Mouse (Mus musculus): ENCODE data around the gene Sbk3.
A peak's percentile ranks its signal among the peaks of the same experiment; 100 is the strongest.
"Not testable (repeated sequence)": the region's sequence is repeated elsewhere in the genome, so short reads cannot be mapped to it uniquely, and the experiment has no call there.

Gene Sbk3

DNA sequence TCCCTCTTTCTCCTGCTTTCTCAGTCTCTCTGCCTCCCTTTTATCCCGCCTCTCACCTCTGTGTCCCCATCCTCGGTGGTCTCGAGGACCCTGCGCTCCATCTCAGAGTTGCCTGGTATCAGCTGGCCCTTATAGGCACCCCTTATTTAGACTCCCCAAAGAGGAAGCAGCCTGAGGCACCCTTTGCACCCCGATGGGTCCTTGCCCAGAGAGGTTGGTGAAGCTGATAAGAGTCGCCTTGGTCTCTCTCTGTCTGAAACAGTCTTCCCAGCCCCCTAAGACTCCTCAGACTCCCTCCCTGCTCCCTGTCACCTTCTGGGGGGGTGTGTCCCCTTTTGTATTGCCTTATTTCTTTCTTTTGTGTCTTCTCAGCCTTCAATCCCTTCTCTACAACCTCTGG, at the start of gene Sbk3:
TSS of gene Sbk3 (minus strand) at position 101 of the 400 bp plus-strand sequence.
- no peak for DNase-seq (ENCODE audit: low spot score in 2 of 2)

DNA sequence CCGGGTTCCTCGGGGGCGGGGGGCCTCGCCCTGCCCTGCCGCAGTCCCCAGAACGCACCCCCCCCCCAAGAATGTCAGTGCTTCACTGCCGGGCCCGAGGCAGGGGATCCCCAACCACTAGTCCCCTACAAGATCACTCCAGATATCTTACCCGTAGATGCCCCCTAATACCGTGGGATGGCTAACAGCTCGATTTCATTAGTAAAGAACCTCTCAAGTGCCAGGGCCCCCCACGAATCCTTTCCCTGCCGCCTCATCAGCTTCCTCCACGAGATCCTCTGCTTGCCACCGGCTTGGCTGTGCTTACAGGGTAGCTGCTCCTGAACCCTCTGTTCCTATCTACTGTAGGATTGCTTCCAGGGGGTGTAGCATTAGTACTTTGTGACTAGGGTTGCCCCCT, 49.7 kb upstream of the Sbk3 start:
- peak in 1 of 2 experiments; percentile 73 for DNase-seq (ENCODE audit: low spot score in 2 of 2)

DNA sequence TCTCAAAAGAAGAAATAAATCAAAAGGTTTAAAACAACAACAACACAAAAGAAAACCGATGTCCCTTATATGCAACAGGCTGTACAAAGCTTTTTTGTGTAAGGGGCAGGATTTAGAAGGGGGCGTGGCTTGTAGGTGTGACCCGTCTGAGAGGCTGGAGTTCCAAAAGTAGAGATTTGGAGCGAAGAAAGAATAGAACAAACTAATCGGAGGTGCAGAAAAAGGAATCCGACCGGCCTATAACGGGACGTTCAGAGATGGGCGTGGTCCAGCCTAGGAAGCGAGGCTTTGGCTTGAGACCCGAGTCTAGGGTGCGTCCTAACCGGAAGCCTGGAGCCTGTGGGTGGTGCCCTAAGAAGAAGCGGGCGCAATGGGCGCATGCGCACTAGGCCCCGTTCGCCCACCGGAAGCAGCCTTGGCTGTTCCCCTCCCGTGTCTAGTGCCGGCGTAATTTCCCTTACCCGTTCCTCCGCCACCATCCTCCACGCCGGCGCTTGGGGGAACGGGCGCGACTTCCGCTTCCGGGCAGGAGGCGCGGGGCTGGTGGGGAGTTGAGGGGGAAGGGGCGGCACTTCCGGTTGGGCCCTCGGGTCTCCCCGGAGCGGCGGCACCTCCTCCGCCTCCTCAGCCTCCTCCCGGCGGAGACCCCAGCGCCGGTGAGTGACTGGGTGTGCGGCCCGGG, 49.2 kb upstream of the Sbk3 start, which contains the start of the genes Zfp865 and Ccdc106:
TSS of gene Zfp865 (plus strand) at position 377 of the 682 bp plus-strand sequence.
TSS of gene Ccdc106 (plus strand) at position 554 of the 682 bp plus-strand sequence.
- peak; percentile 98 to 99 for DNase-seq (ENCODE audit: low spot score in 2 of 2)

DNA sequence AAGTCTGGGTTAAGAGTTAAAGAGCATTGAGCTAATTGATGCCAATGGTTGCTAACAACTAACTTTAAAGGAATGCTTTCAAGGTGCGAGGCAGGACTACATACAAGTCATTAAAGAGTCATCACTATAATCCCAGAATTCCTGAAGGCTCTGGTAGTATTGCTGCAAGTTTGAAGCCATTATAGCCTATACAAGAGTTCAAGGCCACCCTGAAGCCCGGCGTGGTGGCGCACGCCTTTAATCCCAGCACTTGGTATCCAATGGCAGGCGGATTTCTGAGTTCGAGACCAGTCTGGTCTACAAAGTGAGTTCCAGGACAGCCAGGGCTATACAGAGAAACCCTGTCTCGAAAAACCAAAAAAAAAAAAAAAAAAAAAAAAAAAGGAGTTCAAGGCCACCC, 48.6 kb upstream of the Sbk3 start:
- DNase-seq (ENCODE audit: low spot score in 2 of 2): not testable (repeated sequence)

DNA sequence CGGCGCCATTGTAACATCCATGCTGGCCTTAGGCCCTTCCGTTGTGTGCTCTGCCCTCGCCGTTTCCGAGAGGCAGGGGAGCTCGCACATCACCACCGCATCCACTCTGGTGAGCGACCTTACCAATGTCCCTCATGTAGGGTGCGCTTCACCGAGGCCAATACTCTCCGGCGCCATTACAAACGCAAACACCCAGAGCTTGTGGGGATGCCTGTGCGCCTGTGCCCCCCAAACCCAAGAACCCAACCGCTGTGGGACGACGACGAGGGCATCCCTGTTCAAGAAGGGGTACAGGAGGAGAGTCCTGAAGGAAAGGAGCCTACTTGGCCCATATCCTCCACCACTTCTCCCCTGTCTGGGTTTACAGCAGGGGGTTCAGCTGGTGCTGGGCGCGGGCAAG, 47.0 kb upstream of the Sbk3 start:
- DNase-seq (ENCODE audit: low spot score in 2 of 2): no peak

DNA sequence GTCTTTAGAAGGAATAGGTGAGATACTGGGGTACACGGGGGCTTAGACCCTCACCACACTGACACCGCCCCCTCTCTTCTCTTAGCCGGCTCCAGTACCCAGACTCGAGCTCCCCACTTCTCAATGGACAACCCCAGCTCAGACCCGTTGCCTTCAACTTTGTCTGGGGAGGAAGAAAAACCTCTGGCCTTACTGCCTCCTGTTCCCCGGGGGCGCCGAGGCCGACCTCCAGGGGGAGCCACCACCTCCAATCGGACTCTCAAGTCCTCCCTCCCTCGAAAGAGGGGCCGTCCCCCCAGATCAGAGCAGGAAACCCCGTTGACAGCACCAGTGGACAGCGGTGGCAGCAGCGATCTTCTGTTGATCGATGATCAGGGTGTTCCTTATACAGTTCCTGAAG, 46.4 kb upstream of the Sbk3 start:
- DNase-seq (ENCODE audit: low spot score in 2 of 2): peak in 1 of 2 experiments; percentile 72

DNA sequence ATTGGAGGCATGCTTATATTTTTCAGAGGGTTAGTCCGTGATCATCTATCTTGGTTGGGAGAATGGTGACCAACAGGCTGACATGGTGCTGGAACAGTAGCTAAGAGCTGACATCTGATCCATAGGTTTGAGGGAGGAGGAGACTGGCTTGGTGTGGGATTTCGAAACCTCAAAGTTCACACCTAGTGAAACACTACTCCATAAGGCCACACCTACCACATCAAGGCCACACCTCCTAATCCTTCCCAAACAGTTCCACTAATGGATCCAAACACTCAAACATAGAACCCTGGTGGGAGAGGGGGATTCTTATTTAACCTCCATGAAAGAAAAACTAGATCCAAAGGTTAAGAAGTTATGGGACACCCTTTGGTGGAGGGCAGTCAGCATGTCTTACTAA, 46.0 kb upstream of the Sbk3 start:
- DNase-seq (ENCODE audit: low spot score in 2 of 2): no peak

DNA sequence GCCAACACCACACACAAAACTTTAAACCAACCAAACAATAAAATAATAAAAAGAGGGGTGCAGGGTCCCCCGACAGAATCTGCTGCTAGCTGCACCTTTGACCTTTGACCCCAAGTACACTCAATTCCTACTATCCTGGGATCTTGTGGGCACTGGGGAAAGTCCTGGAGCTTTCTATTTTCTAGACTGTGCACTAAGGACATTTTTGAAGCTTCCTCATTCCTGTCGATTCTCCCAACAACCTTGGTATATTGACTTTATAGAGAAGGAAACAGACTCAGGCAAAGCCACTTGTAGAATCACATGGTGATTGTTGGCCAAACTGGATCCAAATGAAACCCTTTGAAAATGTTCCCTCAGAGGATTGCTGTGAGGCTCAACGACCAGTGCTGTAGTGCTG, 45.1 kb upstream of the Sbk3 start:
- DNase-seq (ENCODE audit: low spot score in 2 of 2): no peak

DNA sequence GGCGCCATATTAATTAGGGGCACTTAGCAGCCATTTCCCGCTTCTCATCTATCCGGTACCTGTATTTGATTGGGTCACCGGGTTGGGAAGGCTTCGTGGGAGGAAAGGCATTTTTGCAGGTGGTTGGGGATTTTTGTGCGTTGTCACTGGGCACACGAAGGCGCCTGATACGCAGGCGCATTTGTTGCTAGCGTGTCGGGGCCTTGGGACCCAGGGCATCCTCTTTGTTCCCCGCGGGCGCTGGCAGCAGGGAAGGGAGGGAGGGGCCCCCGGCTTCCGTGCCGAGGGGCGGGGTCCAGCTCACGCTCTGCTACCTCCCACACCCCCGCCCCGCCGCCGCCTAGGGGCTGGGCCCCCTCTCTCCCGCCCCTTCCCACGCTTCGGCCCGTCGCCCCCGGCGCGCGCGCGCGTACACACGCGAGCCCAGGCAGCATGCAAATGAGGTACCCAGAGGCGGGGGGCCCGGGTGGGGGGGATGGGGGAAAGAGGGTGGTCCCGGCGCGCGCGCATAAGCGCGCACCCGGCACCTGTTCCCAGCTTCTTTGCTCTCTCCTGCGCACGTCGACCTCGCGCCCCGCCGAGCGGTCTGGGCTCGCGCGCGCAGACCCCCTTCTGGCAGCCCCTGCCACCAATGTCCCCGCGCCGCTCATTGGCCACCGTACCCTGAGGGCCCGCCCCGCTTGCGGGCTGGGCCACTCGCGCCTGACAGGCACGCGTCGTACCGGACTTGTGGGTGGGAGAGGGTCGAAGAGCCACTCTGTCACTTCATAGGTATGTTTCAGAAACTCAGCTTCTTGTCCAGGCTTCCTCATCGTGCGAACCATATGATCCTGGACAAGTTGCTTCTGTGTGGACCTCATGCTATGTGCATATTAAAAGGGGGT, 44.4 kb upstream of the Sbk3 start, which contains the start of gene Gm44973:
TSS of gene Gm44973 (plus strand) at position 379 of the 884 bp plus-strand sequence.
- peak; percentile 88 to 94 for DNase-seq (ENCODE audit: low spot score in 2 of 2)

DNA sequence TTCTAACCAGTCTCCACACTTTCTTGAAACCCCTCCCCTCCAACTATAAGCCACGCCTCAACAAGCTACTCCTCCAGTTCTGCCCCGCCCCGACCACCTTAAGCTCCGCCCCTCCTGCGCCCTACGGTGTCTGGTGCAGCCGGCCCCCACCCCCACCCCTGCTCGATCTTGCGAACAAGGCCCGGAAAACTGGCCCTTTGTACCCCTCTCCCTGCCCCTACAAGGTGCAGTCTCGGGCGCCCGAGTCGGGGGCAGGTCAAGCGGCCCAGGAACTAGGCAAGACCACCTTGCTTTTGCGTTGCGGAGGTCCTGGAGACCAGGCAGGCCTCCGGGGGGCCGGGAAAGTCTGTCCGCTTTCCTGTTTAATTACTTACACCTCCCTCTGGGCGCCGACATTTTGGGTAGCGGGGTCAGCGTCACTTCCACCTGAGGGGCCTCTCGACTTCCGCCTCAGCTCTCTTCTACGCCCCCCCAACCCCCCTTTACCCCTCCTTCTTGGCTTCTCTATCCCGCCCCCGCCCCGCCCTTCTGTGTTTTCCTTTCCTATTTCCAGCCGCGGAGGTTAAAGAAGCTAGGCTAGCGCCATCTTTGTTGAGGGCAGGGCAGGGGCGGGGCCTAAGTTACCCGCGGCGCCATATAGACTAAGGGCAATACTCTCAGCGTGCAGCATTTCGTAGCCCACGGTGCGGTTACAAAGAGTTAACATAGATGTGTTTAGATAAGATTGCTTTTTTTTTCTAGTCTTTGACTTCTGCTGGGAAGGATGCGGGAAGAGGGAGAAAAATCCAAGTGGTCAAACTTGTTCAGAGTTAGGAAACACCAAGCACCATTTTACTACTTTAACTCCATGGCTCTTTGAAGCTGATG, 43.5 kb upstream of the Sbk3 start, which contains the start of the genes Zfp524 and Fiz1:
TSS of gene Zfp524 (plus strand) at position 165 of the 867 bp plus-strand sequence.
TSS of gene Fiz1 (minus strand) at position 447 of the 867 bp plus-strand sequence.
- DNase-seq (ENCODE audit: low spot score in 2 of 2): peak; percentile 96 to 97

DNA sequence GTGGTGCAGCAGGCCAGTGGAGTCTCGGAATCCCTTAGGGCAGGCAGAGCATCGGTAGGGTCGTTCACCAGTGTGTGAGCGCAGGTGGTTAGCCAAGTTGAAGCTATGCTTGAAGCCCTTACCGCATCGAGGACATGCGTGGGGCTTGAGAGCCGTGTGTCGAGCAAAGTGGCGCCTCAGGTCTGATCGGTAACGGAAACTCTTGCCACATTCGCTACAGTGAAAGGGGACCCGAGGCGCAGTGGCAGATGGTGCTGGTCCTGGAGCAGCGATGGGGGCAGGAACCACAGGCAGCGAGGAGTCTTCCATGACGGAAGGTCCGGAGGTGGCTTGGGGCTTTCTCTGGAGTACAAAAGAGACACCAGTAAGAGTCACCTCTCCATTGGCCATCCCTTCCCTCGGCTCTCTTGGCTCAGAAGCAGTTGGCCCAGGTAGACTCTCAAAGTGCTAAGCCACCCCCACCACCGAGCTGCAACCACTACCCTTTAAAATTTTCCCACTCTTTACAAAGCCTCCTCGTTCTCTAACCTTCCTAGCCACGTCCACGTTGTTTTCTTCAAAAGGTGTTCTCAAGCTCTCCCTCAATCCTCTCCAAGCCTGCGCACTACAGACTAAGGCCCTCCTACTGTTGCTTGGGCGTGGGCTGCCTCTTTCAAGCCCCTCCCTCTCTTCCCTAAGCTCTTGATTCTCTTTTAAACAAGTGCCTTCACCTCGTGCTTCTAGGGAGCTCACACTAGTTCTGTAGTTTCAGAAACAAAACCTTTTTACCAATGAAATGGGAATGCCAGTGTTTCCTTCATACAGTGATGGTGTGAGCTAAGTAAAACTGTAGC, 41.9 kb upstream of the Sbk3 start:
- DNase-seq (ENCODE audit: low spot score in 2 of 2): no peak

DNA sequence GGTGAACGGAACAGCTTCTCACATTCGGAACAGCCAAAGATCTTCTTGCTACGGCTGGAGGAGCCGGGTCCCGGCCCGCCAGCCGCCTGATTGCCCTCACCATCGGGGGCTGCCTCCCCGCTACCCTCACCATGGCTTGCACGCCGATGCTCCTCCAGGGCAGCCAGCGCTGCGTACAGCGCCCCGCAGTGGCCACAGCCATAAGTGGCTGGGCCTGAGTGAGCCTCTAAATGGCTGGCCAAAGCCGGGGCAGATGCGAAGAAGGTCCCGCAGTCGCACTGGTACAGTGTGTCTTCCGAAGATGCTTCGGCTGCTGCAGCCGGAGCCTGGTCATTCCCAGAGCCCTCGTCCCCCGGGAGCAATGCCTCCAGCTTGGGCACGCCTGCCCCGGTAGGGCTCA, 37.3 kb upstream of the Sbk3 start:
- no peak for DNase-seq (ENCODE audit: low spot score in 2 of 2)

DNA sequence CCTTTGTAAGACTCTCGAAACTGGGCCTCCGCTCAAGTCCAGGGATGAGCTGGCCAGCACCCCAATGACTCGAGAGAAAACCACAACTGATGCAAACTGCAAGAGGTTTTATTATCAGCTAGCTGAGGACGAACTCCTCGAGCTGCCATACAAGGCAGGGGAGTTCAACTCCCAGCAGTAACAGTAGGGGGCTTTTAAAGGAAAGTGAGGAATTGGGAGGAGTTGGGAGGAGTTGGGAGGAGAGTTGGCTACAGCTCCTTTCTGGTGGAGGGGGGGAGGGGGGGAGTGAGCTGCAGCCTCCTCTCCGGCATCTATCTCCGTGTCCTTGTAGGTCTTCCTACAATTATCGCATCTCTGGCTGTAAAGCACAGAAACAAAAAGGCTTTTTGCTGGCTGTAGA, 31.9 kb upstream of the Sbk3 start:
- DNase-seq (ENCODE audit: low spot score in 2 of 2): not testable (repeated sequence)

DNA sequence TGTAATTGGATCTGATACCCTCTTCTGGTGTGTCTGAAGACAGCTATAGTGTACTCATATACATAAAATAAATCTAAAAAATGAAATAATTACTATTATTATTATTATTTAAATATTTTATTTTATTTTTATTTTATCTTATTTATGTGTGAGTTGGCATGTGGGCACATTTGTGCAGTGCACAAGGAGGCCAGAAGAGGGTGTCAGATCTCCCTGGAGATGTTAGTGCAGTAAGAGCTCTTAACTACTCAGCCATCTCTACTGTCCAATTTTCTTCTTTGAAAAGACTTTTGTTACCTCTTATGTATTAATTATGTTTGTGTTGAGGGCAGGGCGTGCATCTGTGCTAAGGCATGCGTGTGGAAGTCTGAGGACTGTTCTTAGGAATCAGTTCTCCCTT, 28.9 kb upstream of the Sbk3 start:
- DNase-seq (ENCODE audit: low spot score in 2 of 2): no peak

DNA sequence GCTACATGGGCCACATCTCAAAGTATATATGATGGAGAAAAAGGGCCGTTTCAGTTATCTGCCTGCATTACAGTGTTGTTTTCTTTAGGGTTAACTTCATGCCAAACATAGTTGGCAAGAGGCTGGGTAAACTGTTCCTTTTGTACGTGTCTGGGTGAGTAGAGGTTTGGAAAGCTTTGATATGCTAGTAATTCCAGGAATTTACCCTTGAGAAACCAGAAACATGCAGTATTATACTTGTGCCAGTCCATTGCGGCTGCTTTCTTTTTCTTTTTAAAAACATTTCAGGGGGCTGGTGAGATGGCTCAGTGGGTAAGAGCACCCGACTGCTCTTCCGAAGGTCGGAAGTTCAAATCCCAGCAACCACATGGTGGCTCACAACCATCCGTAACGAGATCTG, 26.0 kb upstream of the Sbk3 start:
- no peak for DNase-seq (ENCODE audit: low spot score in 2 of 2)

DNA sequence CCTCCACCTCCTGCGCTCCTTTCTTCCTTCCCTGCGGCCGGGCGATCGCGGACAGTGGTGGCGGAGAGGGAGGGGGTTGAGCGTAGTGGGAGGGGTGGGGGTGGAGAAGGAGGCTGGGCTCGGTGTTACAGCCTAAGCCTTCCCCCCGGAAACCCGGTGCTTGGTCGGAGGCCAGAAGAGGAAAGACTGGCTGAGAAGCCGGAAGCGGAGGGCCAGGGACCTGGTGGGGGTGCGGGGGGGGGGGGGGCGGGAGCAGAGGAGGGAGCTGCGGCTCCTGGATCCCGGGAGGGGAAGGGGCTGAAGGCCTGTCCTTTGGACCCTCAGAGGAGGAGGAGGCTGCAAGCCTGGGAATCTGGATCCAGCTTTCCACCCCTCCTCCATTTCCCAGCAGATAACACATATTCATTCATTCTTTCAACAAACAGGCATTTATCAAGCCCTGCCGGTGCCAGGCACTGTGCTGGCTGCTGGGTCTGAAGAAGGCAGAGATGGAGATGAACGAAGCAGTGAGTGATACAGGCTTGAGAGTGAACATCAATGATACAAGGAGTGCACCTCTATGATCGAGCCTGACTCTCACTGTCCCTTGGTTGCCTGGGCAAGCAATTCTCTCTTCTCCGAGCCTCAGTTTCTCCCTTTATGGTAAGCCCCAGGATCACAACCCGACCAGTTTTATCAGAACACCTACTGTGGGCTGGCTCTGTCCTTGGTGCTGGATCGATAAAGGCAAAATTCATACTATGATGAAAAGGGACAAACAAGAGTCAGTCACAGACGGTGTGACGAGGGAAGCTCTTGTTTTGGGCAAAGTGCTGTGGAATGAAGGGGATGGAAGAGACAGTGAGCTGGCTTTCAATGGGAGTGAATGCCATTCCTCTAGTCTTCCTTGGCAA, 25.3 kb upstream of the Sbk3 start, which contains the start of gene Zfp579:
TSS of gene Zfp579 (minus strand) at position 156 of the 893 bp plus-strand sequence.
- DNase-seq (ENCODE audit: low spot score in 2 of 2): peak; percentile 75 to 86

DNA sequence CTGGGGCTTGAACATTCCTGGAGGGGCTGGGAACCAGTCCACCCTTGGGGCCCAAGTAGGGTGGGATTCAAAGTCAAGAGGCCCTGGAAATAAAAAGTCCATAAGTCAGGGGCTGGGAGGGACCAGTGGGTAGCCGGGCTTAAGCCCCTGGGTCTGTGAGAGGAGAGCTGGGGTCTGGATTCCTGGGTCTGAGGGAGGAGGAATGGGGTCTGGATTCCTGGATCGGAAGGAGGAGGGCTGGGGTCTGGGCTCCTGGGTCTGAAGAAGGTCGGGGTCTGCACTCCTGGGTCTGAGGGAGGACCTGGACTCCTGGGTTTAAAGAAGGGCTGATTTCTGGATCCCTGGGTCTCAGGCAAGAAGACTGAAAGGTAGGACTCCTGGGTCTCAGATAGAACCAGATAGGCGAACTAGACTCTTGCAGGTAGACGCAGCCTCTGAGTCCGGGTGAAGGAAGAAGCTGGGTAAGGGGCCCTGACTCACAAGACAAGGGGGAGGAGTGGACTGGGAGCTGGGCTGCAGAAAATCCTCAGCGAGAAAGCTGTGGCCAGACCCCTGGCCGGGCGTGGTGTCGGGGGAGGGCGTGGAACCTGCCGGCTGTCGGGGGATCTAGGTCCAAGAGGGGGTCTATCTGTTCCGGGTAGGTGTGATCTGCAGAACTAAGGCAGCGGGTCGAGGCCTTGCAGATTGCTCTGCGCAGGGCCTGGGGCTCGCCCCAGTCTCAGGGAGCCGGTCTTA, 24.5 kb upstream of the Sbk3 start:
- no peak for DNase-seq (ENCODE audit: low spot score in 2 of 2)

DNA sequence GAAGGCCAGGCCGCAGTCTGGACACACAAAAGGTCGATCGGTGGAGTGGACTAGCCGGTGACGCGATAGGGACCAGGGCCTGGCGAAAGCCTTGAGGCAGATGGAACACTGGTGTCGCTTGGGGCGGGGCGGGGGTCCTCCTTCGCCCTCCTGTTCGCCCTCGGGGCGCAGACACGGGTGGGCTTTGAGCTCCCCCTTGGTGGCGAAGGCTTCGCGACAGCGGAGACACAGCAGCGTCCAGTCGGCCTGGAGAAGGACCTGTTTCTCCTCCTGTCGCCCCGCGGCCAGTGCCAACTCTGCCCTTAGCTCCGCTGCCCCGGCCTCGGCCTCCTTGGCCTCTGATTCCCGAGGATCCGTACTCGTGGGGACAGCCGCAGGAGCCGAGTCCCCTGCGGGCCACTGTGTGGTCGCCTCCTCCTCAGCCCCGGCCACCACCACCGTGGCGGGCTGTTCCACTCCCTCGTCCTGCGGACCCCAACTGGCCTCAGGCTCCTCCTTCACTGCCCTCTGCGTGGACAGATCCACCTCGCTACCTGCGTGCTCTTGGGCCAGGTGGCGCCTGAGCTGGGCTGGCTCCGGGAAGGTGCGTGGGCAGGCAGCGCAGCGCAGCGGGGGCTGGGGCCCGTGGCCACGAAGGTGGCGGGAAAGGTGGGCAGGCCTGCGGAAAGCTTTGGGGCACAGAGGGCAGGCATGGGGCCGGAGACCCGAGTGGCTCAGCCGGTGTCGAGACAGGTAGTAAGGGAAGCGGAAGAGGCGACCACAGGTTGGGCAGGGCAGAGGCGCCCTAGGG, 23.2 kb upstream of the Sbk3 start:
- DNase-seq (ENCODE audit: low spot score in 2 of 2): no peak
